Mouse (Mus musculus): Measurements from ENCODE around the gene Cend1.

- no peak for TF ChIP-seq TAL1 (IDR thresholded peaks at IDR 0.05; ENCODE audit: low read length)
- no peak for TF ChIP-seq GATA1 (IDR thresholded peaks at IDR 0.05; ENCODE audit: low read length)
Observed at GRCm38 (mm10) chr7:141468164-141468521, 38.9 kb upstream of the Cend1 start.
